Mouse (Mus musculus): ENCODE measurements around the gene Gpha2. TPM values are rescaled to one million over a fixed set of nuclear protein-coding genes. Genes with fewer than 3 reads are reported as not detected.

The Gpha2 gene
- total RNA-seq (2021): 20.1 and 25.8 TPM in 2 replicates
- long read RNA-seq, transcript Gpha2-201 (4 exons, 609 nt): major isoform, 17 of 20 reads
- long read RNA-seq, partial matches to known transcripts: 2 of 20 reads
- long read RNA-seq, other reads (novel, unspliced or antisense): 1 of 20 reads

GRCm38 (mm10) chr19:6226135-6226534 lies at the start of gene Gpha2:
Gpha2 (plus strand) TSS chr19:6226380.
- DNase-seq: no peak

GRCm38 (mm10) chr19:6178775-6179174 lies 47.4 kb upstream of the Gpha2 start:
- DNase-seq: no peak

GRCm38 (mm10) chr19:6181629-6182028 lies 44.6 kb upstream of the Gpha2 start:
- DNase-seq: peak; percentile 20

- peak; percentile 20 for DNase-seq
These were observed 43.6 kb upstream of the Gpha2 start for GRCm38 (mm10) chr19:6182534-6182933.

GRCm38 (mm10) chr19:6184131-6184530 lies 42.0 kb upstream of the Gpha2 start, which contains the start of gene Majin:
Majin (plus strand) TSS chr19:6184388.
- no peak for DNase-seq

- DNase-seq: no peak
These were observed 21.9 kb upstream of the Gpha2 start for GRCm38 (mm10) chr19:6204265-6204664.

GRCm38 (mm10) chr19:6206716-6207115 lies 19.5 kb upstream of the Gpha2 start:
- no peak for DNase-seq

- DNase-seq: peak; percentile 31
These were observed 10.0 kb upstream of the Gpha2 start for GRCm38 (mm10) chr19:6216046-6216705.

GRCm38 (mm10) chr19:6218606-6219005 lies 7.6 kb upstream of the Gpha2 start:
- DNase-seq: no peak

- peak; percentile 61 for DNase-seq
These were observed 583 bp downstream of the Gpha2 start for GRCm38 (mm10) chr19:6226763-6227162.

- DNase-seq: no peak
These were observed 1.7 kb downstream of the Gpha2 start for GRCm38 (mm10) chr19:6227864-6228263.

- peak; percentile 78 for DNase-seq
These were observed 4.2 kb downstream of the Gpha2 start for GRCm38 (mm10) chr19:6230411-6230810.

GRCm38 (mm10) chr19:6231036-6231435 lies 4.9 kb downstream of the Gpha2 start:
- DNase-seq: peak; percentile 58

- no peak for DNase-seq
These were observed 7.5 kb downstream of the Gpha2 start for GRCm38 (mm10) chr19:6233647-6234046.

GRCm38 (mm10) chr19:6234337-6235083 lies 8.3 kb downstream of the Gpha2 start:
- peak; percentile 57 for DNase-seq

- DNase-seq: peak; percentile 93
These were observed 9.2 kb downstream of the Gpha2 start, which contains the start of gene Ppp2r5b for GRCm38 (mm10) chr19:6235084-6236052. Ppp2r5b (minus strand) TSS chr19:6235872.

GRCm38 (mm10) chr19:6236053-6236441 lies 9.9 kb downstream of the Gpha2 start:
- peak; percentile 87 for DNase-seq

- no peak for DNase-seq
These were observed 10.7 kb downstream of the Gpha2 start for GRCm38 (mm10) chr19:6236842-6237241.

GRCm38 (mm10) chr19:6238740-6239139 lies 12.6 kb downstream of the Gpha2 start:
- DNase-seq: no peak

GRCm38 (mm10) chr19:6240136-6240535 lies 14.0 kb downstream of the Gpha2 start:
- no peak for DNase-seq

- DNase-seq: no peak
These were observed 14.5 kb downstream of the Gpha2 start for GRCm38 (mm10) chr19:6240725-6241124.

All from adrenal gland, postnatal 25 days (tissue).